Mouse (Mus musculus) olfactory bulb, adult 2 months (tissue): ENCODE results near the gene Aurkc.

Experiments used
- CTCF ChIP-seq: fragments of 200-500 bp; IDR thresholded peaks from 2 replicates; pipeline ENCODE4 v1.5.1; 2012; ENCODE audit warnings: low read depth, mild to moderate bottlenecking, low read length, moderate library complexity; ENCODE audit not compliant: insufficient read depth
- POLR2A ChIP-seq: fragments of 200-500 bp; IDR thresholded peaks from 2 replicates; pipeline ENCODE4 v1.6.1; 2012; ENCODE audit warnings: mild to moderate bottlenecking, low read depth, low read length, moderate library complexity; ENCODE audit not compliant: insufficient read depth

- TF ChIP-seq POLR2A (no peak), CTCF (no peak)
Observed at GRCm38 (mm10) chr7:7027445-7027844, 32.3 kb downstream of the Aurkc start.
